21 mouse cellular contexts compared by ENCODE assay signal in genomic region chr6:120019697-120020096, GRCm38 (mm10). TPM values are rescaled to one million over a fixed set of nuclear protein-coding genes. Genes with fewer than 3 reads are reported as not detected.
A peak's percentile ranks its signal among the peaks of the same experiment; 100 is the strongest.
DNase-seq lines count a peak whose midpoint lies in the region; ATAC-seq and TF ChIP-seq lines count a peak whose summit lies in the region.
"Had no signal": no experiment of that assay in that cellular context is flagged by ENCODE, and none has a peak within 500 bp of the region (broad histone marks: within the 10 kb centered on the region; RNA-seq: fewer than 3 reads in every experiment).

No protein-coding gene starts in this region.

- no peaks in the 10 kb centered on the region for H3K27me3 ChIP-seq in liver, embryonic 12.5 days (replicated peaks)
- no peaks in the 10 kb centered on the region for H3K27me3 ChIP-seq in liver, embryonic 16.5 days (ENCODE audit: control insufficient read depth, insufficient read depth, low read depth, low read length)
- no peaks in the 10 kb centered on the region for H3K27me3 ChIP-seq in intestine, postnatal 0 days (replicated peaks; ENCODE audit: control insufficient read depth, insufficient read depth, low read length)
- H3K27me3 ChIP-seq: embryonic facial prominence, embryonic 12.5 days; forebrain, embryonic 12.5 days; hindbrain, embryonic 13.5 days had no signal

- no peak overlapping the region; the same call in 1 of the 2 replicates for H3K4me2 ChIP-seq in liver, embryonic 12.5 days
- no peak overlapping the region for H3K4me2 ChIP-seq in liver, embryonic 16.5 days (ENCODE audit: low read depth, low read length)
- H3K4me2 ChIP-seq in intestine, postnatal 0 days (replicated peaks; ENCODE audit: low read depth), result no peak overlapping the region
- H3K4me2 ChIP-seq: embryonic facial prominence, embryonic 12.5 days; forebrain, embryonic 12.5 days; hindbrain, embryonic 13.5 days had no signal

- H3K4me1 ChIP-seq in liver, embryonic 12.5 days, result peaks cover 50% of the 10 kb centered on the region
- H3K4me1 ChIP-seq in liver, embryonic 16.5 days (ENCODE audit: control insufficient read depth, low read depth, low read length), result peaks cover 10% of the 10 kb centered on the region
- no peaks in the 10 kb centered on the region for H3K4me1 ChIP-seq in intestine, postnatal 0 days (replicated peaks; ENCODE audit: control insufficient read depth, insufficient read depth, low read length)
- H3K4me1 ChIP-seq: heart, embryonic 10.5 days had no signal

- no peak for TF ChIP-seq CTCF in intestine, postnatal 0 days (IDR thresholded peaks at IDR 0.05; ENCODE audit: low read depth)

- no peak overlapping the region for H3K9ac ChIP-seq in liver, embryonic 12.5 days
- H3K9ac ChIP-seq in liver, embryonic 16.5 days (ENCODE audit: low read depth, low read length), result no peak overlapping the region
- no peak overlapping the region for H3K9ac ChIP-seq in intestine, postnatal 0 days (ENCODE audit: low read depth, low read length)
- H3K9ac ChIP-seq: embryonic facial prominence, embryonic 12.5 days; forebrain, embryonic 12.5 days; forebrain, postnatal 0 days; hindbrain, embryonic 13.5 days had no signal

- DNase-seq in heart, adult 18-20 months, result no peak
- DNase-seq in neural tube, embryonic 10.5 days (ENCODE audit: extremely low spot score, low spot score), result no peak
- DNase-seq in layer of hippocampus, postnatal 25 days (ENCODE audit: extremely low spot score in 1 of 2, low spot score in 1 of 2), result no peak
- DNase-seq: adrenal gland, adult 8-10 months; adrenal gland, postnatal 36 days; cerebellum, adult 11 months; cerebellum, adult 8-10 months; cerebellum, postnatal 14 days; forebrain, postnatal 0 days; gastrocnemius, postnatal 36 days; heart, adult 11 months; heart, postnatal 10 days had no signal

- no peaks in the 10 kb centered on the region for H3K9me3 ChIP-seq in liver, embryonic 12.5 days (replicated peaks)
- no peaks in the 10 kb centered on the region for H3K9me3 ChIP-seq in liver, embryonic 16.5 days (replicated peaks; ENCODE audit: control insufficient read depth, low read length)
- no peaks in the 10 kb centered on the region for H3K9me3 ChIP-seq in intestine, postnatal 0 days (ENCODE audit: control insufficient read depth)
- H3K9me3 ChIP-seq: embryonic facial prominence, embryonic 12.5 days; forebrain, embryonic 12.5 days; heart, embryonic 10.5 days; hindbrain, embryonic 13.5 days had no signal

- H3K27ac ChIP-seq in liver, embryonic 12.5 days, result peak overlapping the region; percentile 60; the same call in 1 of the 2 replicates
- H3K27ac ChIP-seq in liver, embryonic 16.5 days (ENCODE audit: low read length), result no peak overlapping the region
- no peak overlapping the region for H3K27ac ChIP-seq in intestine, postnatal 0 days (ENCODE audit: low read depth, low read length)
- H3K27ac ChIP-seq: embryonic facial prominence, embryonic 12.5 days; forebrain, embryonic 12.5 days; heart, embryonic 10.5 days; hindbrain, embryonic 13.5 days; hindbrain, postnatal 0 days had no signal

- peak; percentile 59 for ATAC-seq in erythroid progenitor cell, adult 5-6 weeks (replicated peaks; ENCODE audit: low FRiP score, poor library complexity, severe bottlenecking)
- peak; percentile 65 for ATAC-seq in liver, embryonic 12.5 days
- ATAC-seq in liver, embryonic 16.5 days (ENCODE audit: low read depth), result peak; percentile 69
- no peak for ATAC-seq in intestine, postnatal 0 days
- ATAC-seq: forebrain, postnatal 0 days; hindbrain, postnatal 0 days had no signal

- 28% methylated on average over 2 of the region's 2 CpGs for WGBS in liver, embryonic 12.5 days (ENCODE audit: insufficient replicate concordance)
- WGBS in liver, embryonic 16.5 days (ENCODE audit: insufficient replicate concordance), result 19% methylated on average over 2 of the region's 2 CpGs
- whole genome bisulfite sequencing in intestine, postnatal 0 days, result 82% methylated on average over 2 of the region's 2 CpGs

- peaks cover 12% of the 10 kb centered on the region for H3K36me3 ChIP-seq in liver, embryonic 12.5 days
- H3K36me3 ChIP-seq in liver, embryonic 16.5 days (ENCODE audit: control insufficient read depth, insufficient read depth), result no peaks in the 10 kb centered on the region
- H3K36me3 ChIP-seq in intestine, postnatal 0 days (ENCODE audit: control insufficient read depth, insufficient read depth), result 0 out of 2 replicates have a peak, but pooled peaks cover 2% of the 10 kb centered on the region
- H3K36me3 ChIP-seq: embryonic facial prominence, embryonic 12.5 days; forebrain, embryonic 12.5 days; heart, embryonic 10.5 days; hindbrain, embryonic 13.5 days had no signal

- H3K4me3 ChIP-seq in liver, embryonic 12.5 days, result no peak overlapping the region
- no peak overlapping the region for H3K4me3 ChIP-seq in liver, embryonic 16.5 days (ENCODE audit: low read depth, low read length)
- H3K4me3 ChIP-seq in intestine, postnatal 0 days (ENCODE audit: low read depth, low read length), result no peak overlapping the region
- H3K4me3 ChIP-seq: embryonic facial prominence, embryonic 12.5 days; forebrain, embryonic 12.5 days; heart, embryonic 10.5 days; hindbrain, embryonic 13.5 days had no signal

RNA-seq across cellular contexts. Expression of gene Wnk1, which starts 18.8 kb away (rescaled TPM):
- 952 and 1,049 TPM in 2 replicates for total RNA-seq in erythroid progenitor cell, adult 5-6 weeks (2015; ENCODE audit: low replicate concordance)
- total RNA-seq in erythroid progenitor cell, adult 5-6 weeks (2017; ENCODE audit: low replicate concordance), result 745 and 1,012 TPM in 2 replicates
- 31.3 and 36.5 TPM in 2 replicates for polyA plus RNA-seq in liver, embryonic 12.5 days (2016; fragmentation: Nextera tagmentation; extraction: Ambion mirVana)
- polyA plus RNA-seq in liver, embryonic 16.5 days (2015; fragmentation: Nextera tagmentation; extraction: Ambion mirVana), result 23.2 and 28.8 TPM in 2 replicates
- 36.9 and 40.6 TPM in 2 replicates for polyA plus RNA-seq in intestine, postnatal 0 days (2015; fragmentation: Nextera tagmentation; extraction: Ambion mirVana)
- total RNA-seq in heart, adult 18-20 months (2021), result 100 to 1,000 TPM; 416 to 419 TPM
- total RNA-seq in layer of hippocampus, postnatal 25 days (2021), result 100 to 1,000 TPM; 158 to 195 TPM
